Mouse (Mus musculus): Measurements from ENCODE around the gene Lifr.

GRCm38 (mm10) chr15:7135982-7136562 lies 45.7 kb downstream of the Lifr start:
- TF ChIP-seq CTCF (IDR thresholded peaks at IDR 0.05; ENCODE audit: borderline replicate concordance, extremely low read depth, insufficient read depth, insufficient read length), result no peak
- TF ChIP-seq POLR2A (IDR thresholded peaks at IDR 0.05; ENCODE audit: borderline replicate concordance, extremely low read depth, insufficient read depth, insufficient read length, poor library complexity, severe bottlenecking), result no peak

Data from brain, embryonic 14.5 days (tissue).